Mouse (Mus musculus): ENCODE results near the gene Pelp1. TPM values are rescaled to one million over a fixed set of nuclear protein-coding genes. Genes with fewer than 3 reads are reported as not detected.
A peak's percentile ranks its signal among the peaks of the same experiment; 100 is the strongest.
"Not testable (repeated sequence)": the region's sequence is repeated elsewhere in the genome, so short reads cannot be mapped to it uniquely, and the experiment has no call there.

Gene Pelp1
- polyA plus RNA-seq, 1 experiment from 2014 or later: 38.2 TPM

DNA sequence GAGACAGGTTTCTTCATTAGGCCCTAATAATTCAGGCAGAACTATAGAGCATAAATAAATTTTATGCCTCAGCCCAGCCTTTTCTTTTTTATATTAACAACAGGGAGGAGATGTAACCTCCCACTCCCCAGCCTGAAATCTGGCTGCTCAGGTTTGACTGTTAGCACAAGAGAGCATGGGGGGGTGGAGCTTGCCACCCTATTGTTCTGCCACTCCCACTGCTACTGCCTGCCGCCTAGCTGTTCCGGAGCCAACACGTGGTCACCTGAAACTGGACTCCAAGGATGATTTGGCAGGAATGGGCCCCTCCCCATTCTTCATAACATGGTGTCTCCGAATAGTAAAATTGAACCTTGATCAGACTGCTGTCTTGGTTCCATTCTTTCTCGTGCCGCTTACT is 42.1 kb downstream of the Pelp1 start:
- 91% methylated on average over 6 of the region's 6 CpGs for WGBS
- H3K4me1 ChIP-seq; H3K36me3 ChIP-seq; H3K9me3 ChIP-seq; ATAC-seq (ENCODE audit: low FRiP score, low read depth); H3K27me3 ChIP-seq (replicated peaks); H3K4me2 ChIP-seq (replicated peaks); H3K4me3 ChIP-seq; H3K9ac ChIP-seq; H3K27ac ChIP-seq: not testable (repeated sequence)

DNA sequence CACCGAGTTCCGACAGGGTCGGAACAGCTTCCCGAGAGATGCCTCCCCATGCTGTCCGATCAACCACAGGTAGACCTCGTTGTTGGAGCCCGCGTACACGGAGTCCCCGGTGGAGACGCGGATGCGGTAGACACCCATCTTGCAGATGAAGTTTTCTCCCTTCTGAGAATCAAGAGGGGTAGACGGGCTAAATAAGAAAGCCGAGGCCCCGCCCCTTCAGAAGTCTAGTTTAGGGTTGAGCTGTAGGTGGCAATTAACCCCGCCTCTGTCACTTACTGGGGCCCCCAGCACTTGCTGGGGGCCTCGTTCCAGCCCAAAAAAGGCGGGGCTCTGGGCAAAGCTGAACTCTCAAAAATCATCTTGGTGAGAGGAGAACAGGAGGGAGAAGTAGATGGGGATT is 58.0 kb downstream of the Pelp1 start, which contains the start of gene Alox15:
Gene Alox15, minus strand, starts transcription at position 164 of the 400 bp plus-strand sequence.
- Histone ChIP-seq H3K4me2 (replicated peaks) (peak within 1 kb of the TSS; percentile 58), H3K36me3 (no peaks in the 10 kb centered on the region), H3K9ac (no peak within 1 kb of the TSS), H3K9me3 (no peaks in the 10 kb centered on the region), H3K4me3 (0 out of 2 replicates have a peak within 1 kb of the TSS, but pooled peaks have one; percentile 11), H3K27ac (no peak within 1 kb of the TSS), H3K4me1 (peaks cover 13% of the 10 kb centered on the region), H3K27me3 (replicated peaks) (peaks cover 44% of the 10 kb centered on the region)
- under 1% methylated on average over 19 of the region's 19 CpGs for WGBS
- no peak for ATAC-seq (ENCODE audit: low FRiP score, low read depth)

DNA sequence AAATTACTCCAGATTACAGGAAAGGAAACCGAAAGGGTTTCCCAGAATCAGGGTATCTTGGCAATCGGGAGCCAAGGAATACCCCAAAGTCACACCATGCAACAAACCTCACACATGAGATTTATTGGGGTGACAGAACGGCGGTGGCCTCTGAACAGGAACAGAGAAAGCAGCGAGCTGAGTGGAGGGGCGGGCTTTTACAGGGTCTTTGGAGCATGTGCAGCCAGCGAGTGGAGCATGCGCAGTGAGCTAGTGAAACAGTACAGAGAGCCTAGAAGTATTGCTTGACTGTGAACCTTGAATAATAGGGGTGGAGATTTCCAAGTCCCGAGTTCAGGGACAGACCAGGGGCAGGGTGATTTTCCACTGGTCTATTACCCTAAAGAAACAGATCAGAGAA is 61.2 kb downstream of the Pelp1 start:
- Histone ChIP-seq H3K4me1 (peaks cover 13% of the 10 kb centered on the region), H3K9ac (no peak overlapping the region), H3K4me3 (no peak overlapping the region), H3K27me3 (replicated peaks) (peaks cover 42% of the 10 kb centered on the region), H3K4me2 (replicated peaks) (no peak overlapping the region), H3K9me3 (no peaks in the 10 kb centered on the region), H3K36me3 (no peaks in the 10 kb centered on the region), H3K27ac (no peak overlapping the region)
- WGBS: 78% methylated on average over 9 of the region's 9 CpGs
- ATAC-seq (ENCODE audit: low FRiP score, low read depth): no peak

DNA sequence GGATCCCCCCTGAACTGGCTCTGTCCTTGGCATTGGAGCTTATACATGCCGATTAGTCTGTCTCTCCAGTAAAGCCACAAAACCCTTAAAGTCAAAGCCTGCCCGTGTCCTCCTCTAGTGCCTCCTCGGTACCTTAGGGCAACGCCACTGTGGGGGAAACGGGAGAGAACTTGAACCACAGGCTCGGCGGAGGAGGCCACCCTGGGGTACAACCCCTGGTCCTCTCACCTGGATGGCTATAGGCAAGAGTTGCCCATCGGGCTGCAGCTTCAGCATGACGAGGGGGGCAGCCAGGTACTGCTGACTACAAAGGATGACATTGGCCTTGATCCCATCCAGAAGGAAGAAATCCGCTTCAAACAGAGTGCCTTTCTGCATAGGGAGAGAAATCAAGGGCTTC is 62.0 kb downstream of the Pelp1 start:
- no peaks in the 10 kb centered on the region for H3K9me3 ChIP-seq
- H3K4me2 ChIP-seq (replicated peaks): no peak overlapping the region
- H3K27ac ChIP-seq: no peak overlapping the region
- ATAC-seq (ENCODE audit: low FRiP score, low read depth): no peak
- H3K4me1 ChIP-seq: peaks cover 13% of the 10 kb centered on the region
- no peak overlapping the region for H3K9ac ChIP-seq
- H3K27me3 ChIP-seq (replicated peaks): peaks cover 35% of the 10 kb centered on the region
- 83% methylated on average over 10 of the region's 10 CpGs for WGBS
- no peak overlapping the region for H3K4me3 ChIP-seq
- H3K36me3 ChIP-seq: no peaks in the 10 kb centered on the region

DNA sequence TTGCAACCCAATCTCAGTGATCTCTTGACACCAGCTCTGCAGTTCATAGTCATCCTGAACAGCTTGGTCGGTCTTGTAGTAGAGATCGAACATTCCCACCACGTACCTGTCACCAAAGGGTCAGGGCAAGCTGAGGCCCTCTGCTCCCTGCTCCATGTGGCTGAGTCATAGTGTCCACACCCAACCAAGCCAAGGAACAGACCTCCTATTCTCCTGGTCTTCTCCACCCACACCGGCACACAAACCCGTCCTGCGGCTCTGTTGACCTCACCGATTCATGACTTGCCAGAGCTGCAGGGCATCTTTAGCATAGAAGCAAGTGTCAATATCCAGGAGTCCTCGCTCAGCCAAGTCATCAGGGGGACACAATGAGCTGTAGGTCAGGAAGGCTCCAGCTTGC is 64.3 kb downstream of the Pelp1 start:
- Histone ChIP-seq H3K27ac (no peak overlapping the region), H3K4me2 (replicated peaks) (no peak overlapping the region), H3K36me3 (no peaks in the 10 kb centered on the region), H3K9me3 (no peaks in the 10 kb centered on the region), H3K4me3 (no peak overlapping the region), H3K27me3 (replicated peaks) (peaks cover 11% of the 10 kb centered on the region), H3K9ac (no peak overlapping the region), H3K4me1 (no peaks in the 10 kb centered on the region)
- 93% methylated on average over 8 of the region's 8 CpGs for WGBS
- no peak for ATAC-seq (ENCODE audit: low FRiP score, low read depth)

DNA sequence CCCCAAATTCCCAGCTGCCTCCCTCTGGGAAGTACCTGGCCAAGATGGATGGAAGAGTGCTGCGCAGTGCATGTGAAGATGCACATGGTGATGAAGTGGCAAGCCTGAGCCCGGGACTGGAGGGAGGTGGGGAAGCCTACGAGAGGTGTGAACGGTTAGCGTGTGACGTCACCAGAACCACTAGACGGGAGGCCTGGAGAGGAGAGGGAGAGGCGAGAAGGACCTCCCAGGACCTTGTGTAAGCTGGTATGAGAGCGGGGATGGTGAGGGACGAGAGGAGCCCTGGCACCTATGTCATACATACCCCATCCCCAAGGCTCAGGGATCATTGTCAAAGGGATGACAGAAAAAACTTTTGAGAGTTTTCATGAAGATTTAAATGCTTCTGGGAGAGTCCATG is 64.8 kb downstream of the Pelp1 start:
- H3K9me3 ChIP-seq: no peaks in the 10 kb centered on the region
- no peak overlapping the region for H3K27ac ChIP-seq
- WGBS: 84% methylated on average over 10 of the region's 10 CpGs
- peaks cover 7% of the 10 kb centered on the region; the same call in 1 of the 2 replicates for H3K27me3 ChIP-seq (replicated peaks)
- H3K9ac ChIP-seq: no peak overlapping the region
- no peaks in the 10 kb centered on the region for H3K36me3 ChIP-seq
- ATAC-seq (ENCODE audit: low FRiP score, low read depth): no peak
- H3K4me1 ChIP-seq: no peaks in the 10 kb centered on the region
- no peak overlapping the region for H3K4me2 ChIP-seq (replicated peaks)
- no peak overlapping the region for H3K4me3 ChIP-seq

Small RNAs within 50 kb of the gene (microRNA-seq; reads per million reads assigned to microRNA genes)
- gene Mir7115: 0.66 reads per million

Other genes starting within 250 kb of the Pelp1 start
- gene Slc16a11, start 197.3 kb downstream of the Pelp1 start, polyA plus RNA-seq (2016; fragmentation: Nextera tagmentation; extraction: Ambion mirVana): 1.7 and 3.3 TPM in 2 replicates
- gene Slc16a13, start 189.0 kb downstream of the Pelp1 start, polyA plus RNA-seq (2016; fragmentation: Nextera tagmentation; extraction: Ambion mirVana): 13.6 and 16.3 TPM in 2 replicates
- gene Bcl6b, start 180.2 kb downstream of the Pelp1 start, polyA plus RNA-seq (2016; fragmentation: Nextera tagmentation; extraction: Ambion mirVana): 6.9 TPM in 2 replicates
- 169 and 183 TPM in 2 replicates for gene 0610010K14Rik, start 172.1 kb downstream of the Pelp1 start, polyA plus RNA-seq (2016; fragmentation: Nextera tagmentation; extraction: Ambion mirVana)
- 14.4 and 15.2 TPM in 2 replicates for gene Gm21988, start 170.2 kb downstream of the Pelp1 start, polyA plus RNA-seq (2016; fragmentation: Nextera tagmentation; extraction: Ambion mirVana)
- gene Rnasek, start 170.2 kb downstream of the Pelp1 start, polyA plus RNA-seq (2016; fragmentation: Nextera tagmentation; extraction: Ambion mirVana): 231 and 245 TPM in 2 replicates
- 2.8 and 3.0 TPM in 2 replicates for gene Alox12, start 154.7 kb downstream of the Pelp1 start, polyA plus RNA-seq (2016; fragmentation: Nextera tagmentation; extraction: Ambion mirVana)
- gene Alox12e, start 87.4 kb downstream of the Pelp1 start, polyA plus RNA-seq (2016; fragmentation: Nextera tagmentation; extraction: Ambion mirVana): not detected in 2 replicates
- gene Alox15, start 58.0 kb downstream of the Pelp1 start, polyA plus RNA-seq (2016; fragmentation: Nextera tagmentation; extraction: Ambion mirVana): 0.13 TPM in 1 of 2 replicates, not detected in the other
- 36.0 and 36.4 TPM in 2 replicates for gene Arrb2, start 22.6 kb upstream of the Pelp1 start, polyA plus RNA-seq (2016; fragmentation: Nextera tagmentation; extraction: Ambion mirVana)
- 35.8 and 38.8 TPM in 2 replicates for gene Med11, start 41.9 kb upstream of the Pelp1 start, polyA plus RNA-seq (2016; fragmentation: Nextera tagmentation; extraction: Ambion mirVana)
- gene Zmynd15, start 49.4 kb upstream of the Pelp1 start, polyA plus RNA-seq (2016; fragmentation: Nextera tagmentation; extraction: Ambion mirVana): 0.34 and 0.63 TPM in 2 replicates
- 3.5 and 3.9 TPM in 2 replicates for gene Cxcl16, start 50.0 kb upstream of the Pelp1 start, polyA plus RNA-seq (2016; fragmentation: Nextera tagmentation; extraction: Ambion mirVana)
- gene Tm4sf5, start 95.2 kb upstream of the Pelp1 start, polyA plus RNA-seq (2016; fragmentation: Nextera tagmentation; extraction: Ambion mirVana): not detected in 2 replicates
- not detected in 2 replicates for gene Vmo1, start 104.6 kb upstream of the Pelp1 start, polyA plus RNA-seq (2016; fragmentation: Nextera tagmentation; extraction: Ambion mirVana)
- gene Gltpd2, start 109.2 kb upstream of the Pelp1 start, polyA plus RNA-seq (2016; fragmentation: Nextera tagmentation; extraction: Ambion mirVana): 0.22 and 0.42 TPM in 2 replicates
- 779 and 832 TPM in 2 replicates for gene Psmb6, start 115.3 kb upstream of the Pelp1 start, polyA plus RNA-seq (2016; fragmentation: Nextera tagmentation; extraction: Ambion mirVana)
- not detected in 2 replicates for gene Gm40193, start 122.9 kb upstream of the Pelp1 start, polyA plus RNA-seq (2016; fragmentation: Nextera tagmentation; extraction: Ambion mirVana)
- 4.7 and 5.8 TPM in 2 replicates for gene Pld2, start 130.0 kb upstream of the Pelp1 start, polyA plus RNA-seq (2016; fragmentation: Nextera tagmentation; extraction: Ambion mirVana)
- 15.8 and 16.6 TPM in 2 replicates for gene Mink1, start 152.8 kb upstream of the Pelp1 start, polyA plus RNA-seq (2016; fragmentation: Nextera tagmentation; extraction: Ambion mirVana)
- not detected in 2 replicates for gene 4930544D05Rik, start 205.8 kb upstream of the Pelp1 start, polyA plus RNA-seq (2016; fragmentation: Nextera tagmentation; extraction: Ambion mirVana)
- not detected in 2 replicates for gene Chrne, start 209.2 kb upstream of the Pelp1 start, polyA plus RNA-seq (2016; fragmentation: Nextera tagmentation; extraction: Ambion mirVana)
- 0.26 and 0.49 TPM in 2 replicates for gene Gp1ba, start 229.1 kb upstream of the Pelp1 start, polyA plus RNA-seq (2016; fragmentation: Nextera tagmentation; extraction: Ambion mirVana)
- gene Rnf167, start 237.2 kb upstream of the Pelp1 start, polyA plus RNA-seq (2016; fragmentation: Nextera tagmentation; extraction: Ambion mirVana): 91.0 and 101 TPM in 2 replicates
- gene Slc25a11, start 237.4 kb upstream of the Pelp1 start, polyA plus RNA-seq (2016; fragmentation: Nextera tagmentation; extraction: Ambion mirVana): 152 TPM in 2 replicates
- gene Pfn1, start 244.6 kb upstream of the Pelp1 start, polyA plus RNA-seq (2016; fragmentation: Nextera tagmentation; extraction: Ambion mirVana): 1,155 and 1,157 TPM in 2 replicates
- 19.3 and 20.1 TPM in 2 replicates for gene Eno3, start 247.2 kb upstream of the Pelp1 start, polyA plus RNA-seq (2016; fragmentation: Nextera tagmentation; extraction: Ambion mirVana)